Mouse (Mus musculus): ENCODE measurements around the gene Tmem117. TPM values are rescaled to one million over a fixed set of nuclear protein-coding genes. Genes with fewer than 3 reads are reported as not detected.
A peak's percentile ranks its signal among the peaks of the same experiment; 100 is the strongest.

Tmem117 gene
- polyA plus RNA-seq, 1 experiment, result 4.6 TPM

DNA sequence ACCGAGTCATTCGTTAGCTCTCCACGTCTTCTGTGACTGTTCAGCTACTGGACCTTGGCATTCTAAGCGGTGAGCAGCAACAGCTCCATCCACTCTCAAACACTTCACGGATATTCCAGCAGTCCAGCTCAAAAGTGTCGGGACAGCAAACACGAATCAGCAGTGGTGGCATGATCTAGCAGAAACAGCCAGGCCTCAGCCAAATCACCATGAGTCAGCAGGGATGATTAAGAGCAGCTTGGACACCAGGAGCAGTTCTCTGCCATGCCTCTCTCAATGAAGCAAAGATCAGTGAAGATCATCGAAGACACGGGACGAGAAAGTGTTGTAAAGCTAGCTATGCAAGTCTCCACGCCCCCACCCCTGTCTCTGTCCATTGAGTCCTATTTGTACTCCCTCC lies 13.0 kb upstream of the Tmem117 start:
- TF ChIP-seq CTCF (conservative IDR thresholded peaks at IDR 0.05; ENCODE audit: insufficient read depth, insufficient read length, low read depth, low read length) (no peak), POLR2A (IDR thresholded peaks at IDR 0.05; ENCODE audit: low read depth, low read length) (no peak)
- Histone ChIP-seq H3K4me3 (ENCODE audit: insufficient read depth, low read depth, low read length) (no peak overlapping the region), H3K4me1 (ENCODE audit: control insufficient read depth, insufficient read depth, low read length) (no peaks in the 10 kb centered on the region), H3K27ac (ENCODE audit: insufficient read depth, low read depth, low read length) (no peak overlapping the region), H3K27me3 (replicated peaks; ENCODE audit: control insufficient read depth, insufficient read depth, low read length) (no peaks in the 10 kb centered on the region), H3K36me3 (ENCODE audit: control insufficient read depth, insufficient read depth, low read length) (no peaks in the 10 kb centered on the region)
- no peak for DNase-seq
- WGBS, result 89% methylated on average over 11 of the region's 11 CpGs

GRCm38 (mm10) chr15:94620909-94621308 lies 8.1 kb upstream of the Tmem117 start:
- Histone ChIP-seq H3K4me3 (ENCODE audit: insufficient read depth, low read depth, low read length) (no peak overlapping the region), H3K27ac (ENCODE audit: insufficient read depth, low read depth, low read length) (no peak overlapping the region), H3K4me1 (ENCODE audit: control insufficient read depth, insufficient read depth, low read length) (no peaks in the 10 kb centered on the region), H3K36me3 (ENCODE audit: control insufficient read depth, insufficient read depth, low read length) (no peaks in the 10 kb centered on the region), H3K27me3 (replicated peaks; ENCODE audit: control insufficient read depth, insufficient read depth, low read length) (no peaks in the 10 kb centered on the region)
- no peak for DNase-seq
- TF ChIP-seq POLR2A (IDR thresholded peaks at IDR 0.05; ENCODE audit: low read depth, low read length) (no peak), CTCF (conservative IDR thresholded peaks at IDR 0.05; ENCODE audit: insufficient read depth, insufficient read length, low read depth, low read length) (no peak)

GRCm38 (mm10) chr15:94628463-94628829 lies 586 bp upstream of the Tmem117 start:
- Histone ChIP-seq H3K4me1 (ENCODE audit: control insufficient read depth, insufficient read depth, low read length) (no peaks in the 10 kb centered on the region), H3K27ac (ENCODE audit: insufficient read depth, low read depth, low read length) (no peak overlapping the region), H3K36me3 (ENCODE audit: control insufficient read depth, insufficient read depth, low read length) (no peaks in the 10 kb centered on the region), H3K4me3 (ENCODE audit: insufficient read depth, low read depth, low read length) (peak overlapping the region; percentile 55; the same call in 1 of the 2 replicates), H3K27me3 (replicated peaks; ENCODE audit: control insufficient read depth, insufficient read depth, low read length) (no peaks in the 10 kb centered on the region)
- 49% methylated on average over 2 of the region's 2 CpGs for whole genome bisulfite sequencing
- DNase-seq, result no peak
- TF ChIP-seq POLR2A (IDR thresholded peaks at IDR 0.05; ENCODE audit: low read depth, low read length), result no peak
- no peak for TF ChIP-seq CTCF (conservative IDR thresholded peaks at IDR 0.05; ENCODE audit: insufficient read depth, insufficient read length, low read depth, low read length)

GRCm38 (mm10) chr15:94630553-94630952 lies 1.5 kb downstream of the Tmem117 start:
- WGBS, result 84% methylated on average over 4 of the region's 4 CpGs
- Histone ChIP-seq H3K4me3 (ENCODE audit: insufficient read depth, low read depth, low read length) (no peak overlapping the region), H3K4me1 (ENCODE audit: control insufficient read depth, insufficient read depth, low read length) (no peaks in the 10 kb centered on the region), H3K27me3 (replicated peaks; ENCODE audit: control insufficient read depth, insufficient read depth, low read length) (no peaks in the 10 kb centered on the region), H3K27ac (ENCODE audit: insufficient read depth, low read depth, low read length) (no peak overlapping the region), H3K36me3 (ENCODE audit: control insufficient read depth, insufficient read depth, low read length) (no peaks in the 10 kb centered on the region)
- DNase-seq, result no peak
- TF ChIP-seq CTCF (conservative IDR thresholded peaks at IDR 0.05; ENCODE audit: insufficient read depth, insufficient read length, low read depth, low read length) (no peak), POLR2A (IDR thresholded peaks at IDR 0.05; ENCODE audit: low read depth, low read length) (no peak)

GRCm38 (mm10) chr15:94634524-94634923 lies 5.5 kb downstream of the Tmem117 start:
- Histone ChIP-seq H3K27ac (ENCODE audit: insufficient read depth, low read depth, low read length) (no peak overlapping the region), H3K4me3 (ENCODE audit: insufficient read depth, low read depth, low read length) (no peak overlapping the region), H3K4me1 (ENCODE audit: control insufficient read depth, insufficient read depth, low read length) (no peaks in the 10 kb centered on the region), H3K27me3 (replicated peaks; ENCODE audit: control insufficient read depth, insufficient read depth, low read length) (no peaks in the 10 kb centered on the region), H3K36me3 (ENCODE audit: control insufficient read depth, insufficient read depth, low read length) (no peaks in the 10 kb centered on the region)
- DNase-seq, result no peak
- TF ChIP-seq POLR2A (IDR thresholded peaks at IDR 0.05; ENCODE audit: low read depth, low read length) (no peak), CTCF (conservative IDR thresholded peaks at IDR 0.05; ENCODE audit: insufficient read depth, insufficient read length, low read depth, low read length) (no peak)
- WGBS, result 65% methylated on average over 11 of the region's 11 CpGs

GRCm38 (mm10) chr15:94638207-94638606 lies 9.2 kb downstream of the Tmem117 start:
- Histone ChIP-seq H3K4me3 (ENCODE audit: insufficient read depth, low read depth, low read length) (no peak overlapping the region), H3K27me3 (replicated peaks; ENCODE audit: control insufficient read depth, insufficient read depth, low read length) (no peaks in the 10 kb centered on the region), H3K4me1 (ENCODE audit: control insufficient read depth, insufficient read depth, low read length) (no peaks in the 10 kb centered on the region), H3K36me3 (ENCODE audit: control insufficient read depth, insufficient read depth, low read length) (no peaks in the 10 kb centered on the region), H3K27ac (ENCODE audit: insufficient read depth, low read depth, low read length) (no peak overlapping the region)
- WGBS, result 74% methylated on average over 2 of the region's 2 CpGs
- no peak for DNase-seq
- TF ChIP-seq POLR2A (IDR thresholded peaks at IDR 0.05; ENCODE audit: low read depth, low read length), result no peak
- no peak for TF ChIP-seq CTCF (conservative IDR thresholded peaks at IDR 0.05; ENCODE audit: insufficient read depth, insufficient read length, low read depth, low read length)

GRCm38 (mm10) chr15:94639126-94639525 lies 10.1 kb downstream of the Tmem117 start:
- no peak for TF ChIP-seq CTCF (conservative IDR thresholded peaks at IDR 0.05; ENCODE audit: insufficient read depth, insufficient read length, low read depth, low read length)
- no peak for TF ChIP-seq POLR2A (IDR thresholded peaks at IDR 0.05; ENCODE audit: low read depth, low read length)
- Histone ChIP-seq H3K36me3 (ENCODE audit: control insufficient read depth, insufficient read depth, low read length) (no peaks in the 10 kb centered on the region), H3K4me1 (ENCODE audit: control insufficient read depth, insufficient read depth, low read length) (no peaks in the 10 kb centered on the region), H3K27ac (ENCODE audit: insufficient read depth, low read depth, low read length) (no peak overlapping the region), H3K27me3 (replicated peaks; ENCODE audit: control insufficient read depth, insufficient read depth, low read length) (no peaks in the 10 kb centered on the region), H3K4me3 (ENCODE audit: insufficient read depth, low read depth, low read length) (no peak overlapping the region)
- peak; percentile 46 for DNase-seq
- 55% methylated on average over 2 of the region's 2 CpGs for WGBS

DNA sequence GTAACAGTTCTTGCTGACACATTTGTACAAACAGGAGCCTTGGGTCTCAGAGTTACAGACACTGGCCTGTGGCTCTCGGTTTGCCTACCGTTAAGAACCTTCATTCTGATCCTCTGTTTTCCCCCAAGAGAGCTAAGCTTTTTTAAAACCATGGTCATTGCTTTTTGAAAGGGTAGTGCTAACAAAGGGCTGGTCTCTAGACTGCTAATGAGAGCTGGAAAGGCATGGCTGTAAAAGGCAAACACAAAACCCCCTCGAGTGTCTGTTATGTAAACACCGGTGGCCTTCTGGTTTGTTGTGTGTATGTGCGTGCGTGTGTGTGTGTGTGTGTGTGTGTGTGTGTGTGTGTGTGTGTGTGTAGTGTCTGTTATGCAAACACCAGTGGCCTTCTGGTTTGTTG lies 17.0 kb downstream of the Tmem117 start:
- no peak for TF ChIP-seq CTCF (conservative IDR thresholded peaks at IDR 0.05; ENCODE audit: insufficient read depth, insufficient read length, low read depth, low read length)
- no peak for TF ChIP-seq POLR2A (IDR thresholded peaks at IDR 0.05; ENCODE audit: low read depth, low read length)
- WGBS, result 54% methylated on average over 6 of the region's 6 CpGs
- no peaks in the 10 kb centered on the region for H3K27me3 ChIP-seq (replicated peaks; ENCODE audit: control insufficient read depth, insufficient read depth, low read length)
- DNase-seq, result no peak
- H3K36me3 ChIP-seq (ENCODE audit: control insufficient read depth, insufficient read depth, low read length), result no peaks in the 10 kb centered on the region
- H3K4me1 ChIP-seq (ENCODE audit: control insufficient read depth, insufficient read depth, low read length), result peaks cover 6% of the 10 kb centered on the region; the same call in 1 of the 2 replicates
- no peak overlapping the region for H3K4me3 ChIP-seq (ENCODE audit: insufficient read depth, low read depth, low read length)
- H3K27ac ChIP-seq (ENCODE audit: insufficient read depth, low read depth, low read length), result no peak overlapping the region
